Mouse (Mus musculus) embryonic fibroblast, embryonic 13.5 days (primary cell): ENCODE data around the gene Sfta2.

Experiments
- CTCF ChIP-seq: IDR thresholded peaks from 2 replicates; pipeline ENCODE4 v1.5.1; 2011; ENCODE audit warnings: mild to moderate bottlenecking, control low read depth, low read length, moderate library complexity, borderline replicate concordance; ENCODE audit not compliant: insufficient read depth
- POLR2A ChIP-seq: IDR thresholded peaks from 2 replicates; pipeline ENCODE4 v1.6.1; 2011; ENCODE audit warnings: low read depth, mild to moderate bottlenecking, control low read depth, low read length, moderate library complexity

DNA sequence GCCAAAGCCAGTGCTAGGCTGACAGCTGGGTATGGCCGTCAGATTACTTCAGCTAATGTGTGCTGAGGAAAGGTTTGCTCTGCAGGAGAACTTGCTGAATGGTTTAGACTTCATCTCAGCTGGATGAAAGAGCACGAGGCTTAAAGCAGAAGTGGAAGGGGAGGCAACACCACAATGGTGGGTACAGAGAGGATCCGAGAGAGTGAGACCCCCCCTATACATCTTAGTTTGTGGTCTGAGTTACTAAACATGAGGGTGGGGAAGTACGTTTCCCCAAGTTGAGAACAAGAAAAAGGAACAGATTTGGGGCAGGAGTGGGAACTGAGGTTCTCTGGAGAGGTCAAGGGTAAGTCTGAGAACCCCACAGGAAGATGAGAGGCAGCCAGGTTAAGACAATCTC lies 91.0 kb downstream of the Sfta2 start:
- no peak for TF ChIP-seq CTCF
- no peak for TF ChIP-seq POLR2A
